Mouse (Mus musculus) ES-E14 (cell line): ENCODE data around the gene Rb1.
A peak's percentile ranks its signal among the peaks of the same experiment; 100 is the strongest.

ENCODE experiments used
- HCFC1 ChIP-seq: IDR thresholded peaks from 2 replicates; pipeline ENCODE4 v1.6.1; 2012; ENCODE audit warnings: low read length, inconsistent platforms, borderline replicate concordance; ENCODE audit not compliant: insufficient read depth
- ZNF384 ChIP-seq: IDR thresholded peaks from 2 replicates; pipeline ENCODE4 v1.6.1; 2012; ENCODE audit warnings: low read depth, low read length, inconsistent platforms

DNA sequence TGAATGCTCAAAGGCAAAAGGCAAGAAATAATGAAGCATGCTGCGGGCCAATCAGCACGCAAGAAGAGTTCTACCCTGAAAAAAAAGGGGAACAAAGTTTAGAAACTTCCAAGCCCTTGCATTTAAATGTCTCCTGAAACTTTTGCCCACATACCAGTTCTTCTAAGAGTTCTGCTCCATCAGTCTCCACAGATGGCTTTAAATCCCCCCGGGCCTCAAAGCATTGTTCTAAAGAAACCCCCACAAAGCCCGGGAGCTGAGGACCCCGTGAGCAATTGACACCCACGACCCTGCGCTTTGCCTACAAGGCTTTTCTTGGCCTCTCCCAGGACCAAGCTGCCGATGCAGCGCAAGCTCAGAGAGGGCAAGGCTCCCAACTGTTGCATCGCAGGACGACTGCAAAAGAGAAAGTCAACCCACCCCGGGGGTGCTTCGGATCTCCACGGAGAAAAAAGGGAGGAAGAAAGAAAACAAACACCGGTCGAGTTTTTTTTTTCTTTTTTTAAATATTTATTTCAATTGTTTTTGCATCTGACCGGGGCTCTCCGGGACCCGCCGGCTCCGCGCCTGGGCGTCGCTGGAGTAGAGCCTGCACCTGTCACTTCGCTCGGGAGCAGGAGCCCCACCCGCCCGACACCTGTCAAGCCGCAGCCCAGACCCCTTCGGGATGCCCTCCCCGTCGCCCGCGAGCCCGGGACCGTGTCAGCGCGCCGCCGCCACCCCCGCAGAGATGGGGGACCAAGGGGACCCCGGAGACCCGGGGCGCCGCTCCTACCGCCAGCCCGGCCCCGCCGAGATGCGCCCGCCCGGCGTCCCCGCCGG lies 777 bp downstream of the Rb1 start:
- TF ChIP-seq ZNF384 (no peak), HCFC1 (0 out of 2 replicates have a peak, but pooled peaks have one; percentile 6)
